Mouse (Mus musculus) heart, adult 9 months (tissue): ENCODE measurements at regions not wholly inside any gene's neighbourhood (a gene's known extent, or its start where the extent isn't known, plus 50 kb on each side); places are given as distances from the start of the nearest gene placed in this dataset.

Experiments
- DNase-seq, 2 experiments: peaks; one replicate each; pipeline ENCODE4 v3.0.0; 2022; ENCODE audit warnings: low spot score in 2 of 2

DNA sequence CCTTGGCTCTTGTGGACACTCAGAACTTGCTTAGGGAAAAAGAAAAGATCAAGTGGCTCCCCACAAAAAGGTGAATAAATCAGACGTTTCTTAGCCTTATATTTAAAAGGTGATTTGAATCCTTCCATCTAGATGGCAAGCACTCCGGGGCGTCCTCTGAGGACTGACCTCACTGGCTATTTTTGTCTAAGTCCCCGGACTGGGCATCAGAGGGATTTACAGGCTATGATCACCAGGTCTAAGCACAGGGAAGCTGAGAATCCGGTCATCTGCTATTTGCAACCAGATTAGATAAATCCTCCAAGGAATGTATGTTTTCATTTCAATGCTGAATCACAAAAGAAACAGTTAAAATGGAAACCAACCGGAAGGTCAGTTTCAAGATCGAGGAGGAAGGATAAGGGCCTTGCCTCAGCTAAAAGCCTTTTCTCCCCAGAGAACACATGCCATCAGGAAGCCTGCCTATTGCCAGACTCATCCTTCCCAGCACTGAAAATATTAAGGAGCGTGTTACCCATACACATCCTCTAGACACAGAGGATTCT is 342.1 kb downstream of the Lpin1 start:
- DNase-seq, result no peak

DNA sequence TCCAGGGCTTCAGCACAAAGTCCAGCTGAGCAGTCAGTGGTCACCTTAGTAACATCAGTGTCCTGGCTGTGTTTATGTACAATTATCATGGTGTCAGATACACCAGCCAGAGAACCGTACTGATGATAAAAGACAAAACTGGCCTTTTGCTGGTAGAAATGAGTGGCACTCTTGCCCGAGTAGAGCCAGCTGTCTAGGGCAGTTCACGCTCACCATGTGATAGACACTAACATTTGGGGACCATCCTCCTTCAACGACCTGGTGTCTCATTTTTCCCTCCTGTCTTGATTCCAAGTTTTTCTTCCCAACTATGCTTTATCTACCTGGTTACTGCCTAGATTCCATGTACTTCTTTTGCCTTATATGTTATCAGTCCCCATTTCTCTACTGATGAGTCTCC is 349.3 kb downstream of the Lpin1 start:
- DNase-seq, result no peak

DNA sequence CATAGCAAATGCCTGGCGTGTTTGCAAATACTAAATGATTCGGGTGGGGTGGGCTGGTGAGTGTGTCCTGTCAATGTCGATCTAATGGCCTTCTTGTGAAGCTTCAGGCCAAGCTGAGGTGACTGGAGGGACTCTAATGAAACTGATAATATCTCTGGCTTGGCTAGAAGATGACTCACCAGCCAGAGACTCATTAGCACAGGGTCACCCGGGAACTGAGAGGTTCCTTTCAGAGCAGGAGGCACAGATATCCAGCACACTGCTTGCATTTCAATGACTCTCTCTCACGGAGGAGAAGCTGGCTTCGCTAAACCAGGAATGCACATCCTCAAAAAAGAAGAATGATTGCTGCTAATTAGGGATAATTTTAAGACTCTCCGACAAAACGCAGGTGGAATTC is 349.8 kb downstream of the Lpin1 start:
- no peak for DNase-seq

DNA sequence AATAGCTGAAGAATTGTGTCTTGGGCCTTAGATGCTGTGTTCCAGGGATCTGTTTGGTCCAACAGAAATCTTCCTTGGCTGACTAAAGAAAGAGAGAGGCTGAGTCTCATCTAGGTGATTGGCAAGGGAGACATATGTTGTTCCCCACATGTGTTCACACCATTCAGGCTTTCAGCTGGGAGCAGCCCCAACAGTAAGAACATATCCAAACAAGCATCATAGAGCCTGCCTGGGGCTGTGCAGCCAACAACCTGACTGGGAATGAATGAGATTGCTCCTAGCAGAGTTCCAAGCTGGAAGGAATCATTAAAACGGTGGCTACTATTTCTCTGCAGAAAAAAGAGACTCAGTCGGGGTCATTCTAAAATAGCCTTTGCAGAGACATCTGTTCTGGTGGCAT is 350.3 kb downstream of the Lpin1 start:
- DNase-seq, result no peak

DNA sequence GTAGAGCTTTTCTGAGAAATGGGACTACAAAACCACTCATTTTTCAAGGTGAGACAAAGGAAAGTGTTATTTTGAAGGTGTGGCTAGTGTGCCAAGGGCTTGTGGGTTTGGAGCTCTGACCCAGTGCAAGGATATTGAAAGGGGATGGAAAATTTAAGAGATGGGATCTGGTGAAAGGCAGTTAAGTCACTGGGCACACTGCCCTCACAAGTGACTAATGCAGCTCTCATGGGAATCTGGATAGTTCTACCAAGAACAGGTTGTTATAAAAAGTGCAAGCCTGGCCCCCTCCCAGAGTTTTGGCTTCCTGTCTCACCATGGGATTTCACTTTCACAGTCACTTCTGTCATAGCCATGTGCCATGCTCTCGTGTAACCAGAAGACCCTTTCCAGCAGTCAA is 360.1 kb downstream of the Lpin1 start:
- no peak for DNase-seq

DNA sequence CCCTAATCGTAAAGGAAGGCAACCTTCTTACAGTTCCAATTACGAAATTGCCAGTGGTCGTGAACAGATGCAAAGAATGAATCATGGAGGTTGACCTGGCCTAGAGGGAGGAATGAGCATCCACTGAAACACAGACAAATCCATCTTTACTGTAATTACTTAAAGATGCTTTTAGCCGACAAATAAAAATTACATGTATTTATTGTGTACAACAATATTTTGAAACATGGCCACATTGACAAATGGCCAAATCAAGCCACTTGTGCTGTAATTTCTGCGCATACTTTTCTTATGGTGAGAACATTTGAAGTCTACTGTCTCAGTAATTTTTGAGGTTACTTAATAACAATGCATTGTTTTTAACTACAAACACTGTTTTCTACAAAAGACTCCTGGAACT is 360.7 kb downstream of the Lpin1 start:
- no peak for DNase-seq

DNA sequence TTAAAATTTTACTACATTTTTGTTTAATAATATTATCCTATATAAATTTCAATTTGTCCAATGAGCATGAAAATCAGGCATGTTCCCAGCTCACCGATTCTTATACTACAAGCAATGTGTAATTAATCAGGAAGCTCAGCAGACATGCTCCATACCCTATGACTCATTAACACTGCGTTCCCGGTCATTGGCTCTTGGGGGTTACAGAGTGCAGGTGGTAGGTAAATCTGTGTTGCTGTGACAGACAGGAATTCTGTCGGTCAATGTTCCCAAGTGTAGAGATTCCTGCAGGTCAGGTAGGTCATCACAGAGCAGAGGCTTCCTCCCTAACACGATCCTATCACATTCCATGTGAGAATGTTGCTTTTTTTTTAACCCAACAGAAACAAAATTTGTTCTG is 371.0 kb downstream of the Lpin1 start:
- no peak for DNase-seq

DNA sequence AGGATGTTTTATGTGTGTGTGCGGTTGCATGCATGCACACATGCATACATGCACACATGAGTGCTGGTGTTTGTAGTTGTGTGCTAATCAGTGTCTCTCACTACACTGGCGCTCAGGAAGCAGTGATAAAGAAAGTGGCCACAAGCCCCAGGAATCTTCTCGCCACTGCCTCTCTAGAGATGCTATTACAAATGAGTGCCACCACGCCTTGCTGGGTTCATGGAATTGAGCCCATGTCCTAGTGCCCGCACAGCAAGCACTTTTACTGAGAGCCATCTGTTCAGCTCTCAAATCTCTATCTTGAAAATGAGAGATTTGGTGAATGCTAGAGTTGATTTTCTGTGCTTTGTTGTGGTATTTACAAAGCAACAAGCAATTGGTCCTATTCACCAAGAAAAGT is 373.3 kb downstream of the Lpin1 start:
- DNase-seq, result no peak

DNA sequence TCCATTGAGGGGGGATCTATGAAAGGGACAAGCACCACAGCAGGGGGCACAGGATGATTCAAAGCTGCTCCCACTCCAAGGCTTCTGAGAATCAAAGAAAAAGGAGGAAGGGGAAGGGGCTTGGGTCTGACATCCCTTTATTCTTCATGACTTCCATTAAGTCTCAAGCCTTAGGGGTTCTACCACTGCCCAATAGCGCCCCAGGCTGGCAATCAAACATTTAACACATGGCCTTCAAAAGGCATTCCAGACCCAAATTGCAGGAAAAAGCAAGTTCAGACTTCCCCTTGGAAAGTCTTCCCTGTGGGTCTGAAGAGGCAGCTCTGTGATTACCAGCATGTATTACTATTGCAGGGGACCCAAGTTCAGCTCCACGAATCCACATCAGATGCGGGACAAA is 377.2 kb downstream of the Lpin1 start:
- no peak for DNase-seq

DNA sequence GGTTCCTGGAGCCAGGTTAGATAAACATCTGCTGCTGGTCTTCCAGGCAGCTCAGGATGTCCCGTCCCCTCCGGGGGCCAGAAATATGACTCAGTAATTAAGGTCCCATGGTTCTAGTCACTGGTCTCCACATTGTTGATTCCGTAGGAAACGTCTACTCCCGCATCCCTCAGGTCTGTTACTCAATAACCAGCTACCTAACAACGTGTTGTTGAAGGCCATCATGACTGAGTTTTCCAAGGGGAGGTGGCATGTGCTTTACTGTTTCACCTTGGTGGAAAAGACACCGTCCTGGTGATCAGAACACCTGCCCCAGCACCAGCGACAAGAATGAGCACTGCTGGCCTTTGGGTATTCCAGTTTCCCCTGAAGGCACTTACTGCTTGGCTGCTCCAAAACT is 377.9 kb downstream of the Lpin1 start:
- no peak for DNase-seq

DNA sequence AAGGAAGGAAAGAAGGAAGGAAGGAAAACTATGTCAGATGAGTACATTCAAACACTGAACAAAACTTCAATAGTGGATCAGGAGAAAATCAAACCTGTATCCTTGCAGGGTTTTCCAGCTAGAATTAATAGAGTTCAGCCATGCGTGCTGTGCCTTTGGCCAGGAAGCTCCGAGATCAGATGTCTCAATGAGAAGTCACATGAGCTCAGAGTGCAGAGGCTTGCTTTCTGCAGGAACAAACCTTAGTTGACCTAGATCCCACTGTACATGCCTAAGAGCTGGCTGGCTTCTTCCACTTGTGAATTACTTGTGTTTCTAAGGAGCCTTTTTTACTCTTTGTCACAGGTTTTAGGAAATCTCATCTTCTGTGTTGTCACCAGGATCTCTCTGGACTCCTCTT is 378.7 kb downstream of the Lpin1 start:
- no peak for DNase-seq

DNA sequence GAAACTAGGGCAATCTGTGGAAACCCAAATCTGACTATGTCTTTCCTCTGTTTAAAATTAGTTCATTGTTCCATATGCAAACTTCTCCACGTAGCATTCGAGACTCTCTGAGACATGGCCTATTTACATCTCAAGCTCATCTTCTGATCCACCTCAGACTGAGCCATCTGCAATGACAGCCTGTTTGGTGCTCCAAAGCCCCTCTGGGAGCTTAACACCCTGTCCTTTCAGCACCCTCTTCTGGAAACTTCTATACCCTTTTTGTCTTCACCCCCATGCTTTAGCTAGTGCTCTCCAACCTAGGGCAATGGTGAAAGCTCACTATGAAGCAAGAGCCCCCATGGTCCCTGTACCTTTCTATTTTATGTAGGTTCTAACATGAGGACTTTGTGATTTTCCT is 379.7 kb downstream of the Lpin1 start:
- no peak for DNase-seq

DNA sequence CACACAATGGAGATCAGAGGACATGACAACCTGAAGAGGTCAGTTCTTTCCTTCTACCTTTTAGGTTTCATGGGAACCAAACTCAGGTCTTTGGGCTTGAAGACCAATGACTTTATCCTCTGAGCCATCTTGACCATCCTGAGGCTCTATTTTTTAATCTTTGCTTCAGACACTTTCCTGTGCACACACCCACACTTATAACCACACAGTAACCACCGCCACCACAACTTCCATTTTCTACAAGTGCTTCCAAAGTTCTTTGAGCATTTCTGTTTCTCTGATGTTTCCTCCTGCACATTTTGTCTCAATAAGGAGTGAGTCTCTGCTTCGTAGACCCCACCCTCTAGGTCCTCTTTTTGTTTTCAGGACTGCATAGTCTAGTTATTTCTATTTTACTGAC is 385.3 kb downstream of the Lpin1 start:
- no peak for DNase-seq

DNA sequence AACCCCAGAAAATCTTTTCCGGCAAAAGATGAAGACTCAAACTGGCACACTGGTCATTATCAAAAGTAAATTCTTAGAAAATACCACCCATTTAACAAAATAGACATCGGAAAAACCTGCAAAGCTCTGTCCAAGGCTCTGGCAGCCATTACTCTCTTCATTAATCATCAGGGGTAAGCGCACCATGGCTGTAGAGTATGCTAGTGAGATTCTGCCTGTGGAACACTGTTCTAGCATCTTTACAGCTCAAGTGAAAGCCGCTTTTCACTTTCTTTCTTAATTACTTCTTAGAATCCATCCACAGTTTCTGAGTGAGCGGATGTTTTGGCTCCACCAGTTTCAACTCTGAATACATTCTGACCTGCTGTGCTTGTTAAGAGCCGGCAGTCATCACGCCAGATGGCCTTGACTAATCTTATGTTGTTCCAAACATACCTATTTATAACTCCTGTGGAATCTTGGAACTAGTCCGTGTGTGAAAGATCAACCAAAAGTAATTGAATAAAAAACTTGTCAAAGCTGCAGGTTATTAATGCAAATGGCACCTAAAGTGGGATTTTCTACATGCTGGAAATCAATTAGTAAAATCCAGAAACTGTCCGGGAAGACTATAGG is 387.8 kb downstream of the Lpin1 start:
- DNase-seq, result peak; percentile 48 to 65

DNA sequence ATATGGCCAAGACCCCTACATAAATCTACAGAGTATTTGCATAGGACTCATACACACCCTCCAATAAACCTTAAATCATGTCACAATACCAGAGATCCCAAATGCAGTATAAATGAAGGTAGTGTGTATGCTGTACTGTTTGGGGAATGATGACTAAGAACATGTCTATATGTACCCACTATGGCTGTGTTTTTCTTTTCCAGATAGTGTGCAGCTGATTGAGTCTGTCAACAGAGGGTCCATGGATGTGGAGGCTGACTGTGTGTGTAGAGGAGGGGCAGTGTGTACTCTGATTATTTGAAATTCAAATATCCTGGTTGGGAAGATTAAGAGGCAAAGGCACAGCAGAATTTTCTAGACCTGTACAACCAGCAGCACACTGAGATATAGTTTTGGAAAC is 388.6 kb downstream of the Lpin1 start:
- DNase-seq, result no peak

DNA sequence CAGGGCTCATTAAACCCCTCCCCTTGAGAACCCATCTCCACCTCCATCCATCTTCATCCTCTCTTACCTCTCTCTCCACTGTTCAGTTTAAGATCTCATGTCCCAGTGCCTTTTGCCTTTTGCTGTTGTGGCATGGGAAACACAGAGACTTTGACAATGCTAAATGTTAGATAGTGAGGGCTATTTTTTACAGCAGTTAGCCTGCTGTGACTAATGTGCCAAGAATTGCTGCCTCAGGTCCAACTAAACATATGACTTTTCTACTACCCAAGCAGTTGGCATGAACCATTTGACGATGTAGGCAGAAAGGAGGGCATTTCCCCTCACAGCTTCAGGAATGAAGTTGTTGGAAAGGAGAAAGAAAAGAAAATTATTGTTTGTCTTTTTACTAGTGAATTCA is 389.6 kb downstream of the Lpin1 start:
- DNase-seq, result peak; percentile 25 to 47

DNA sequence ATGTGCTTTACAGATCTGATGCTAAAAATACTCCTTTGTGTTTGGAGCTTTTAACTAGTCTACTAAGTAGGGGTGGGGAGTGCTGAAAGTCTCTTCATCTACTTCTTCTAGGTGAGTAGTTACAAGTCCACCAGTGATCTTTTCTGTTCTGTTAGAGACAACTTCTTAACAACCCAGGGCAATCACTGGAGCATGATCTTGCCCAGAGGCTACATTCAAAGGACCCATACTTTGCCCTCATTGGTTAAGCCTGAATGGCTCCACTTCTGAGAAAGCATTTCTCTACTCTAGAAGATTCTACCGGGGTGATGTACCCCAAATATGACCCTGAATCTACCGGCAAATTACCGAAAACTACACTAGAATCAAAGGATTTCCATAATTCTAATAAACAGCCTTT is 390.2 kb downstream of the Lpin1 start:
- DNase-seq, result no peak

DNA sequence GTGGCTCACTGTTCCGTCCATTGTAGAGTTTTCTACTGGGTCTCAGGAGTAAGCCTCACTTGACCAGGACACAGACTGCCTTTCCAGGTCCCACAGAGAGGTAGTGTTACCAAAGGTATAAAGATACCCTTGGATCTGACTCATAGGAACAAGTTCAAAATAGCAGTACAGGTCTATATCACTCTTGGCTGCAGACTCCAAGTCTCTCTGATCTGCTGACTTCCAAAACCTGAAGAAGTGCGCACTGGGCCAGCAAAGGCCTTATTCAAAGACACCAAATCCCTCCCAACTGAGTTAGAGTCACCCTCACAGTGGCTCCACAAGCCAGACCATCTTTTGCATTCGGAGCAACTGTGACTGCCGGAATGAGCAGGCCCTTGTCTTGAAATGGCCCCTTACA is 391.9 kb downstream of the Lpin1 start:
- DNase-seq, result no peak

DNA sequence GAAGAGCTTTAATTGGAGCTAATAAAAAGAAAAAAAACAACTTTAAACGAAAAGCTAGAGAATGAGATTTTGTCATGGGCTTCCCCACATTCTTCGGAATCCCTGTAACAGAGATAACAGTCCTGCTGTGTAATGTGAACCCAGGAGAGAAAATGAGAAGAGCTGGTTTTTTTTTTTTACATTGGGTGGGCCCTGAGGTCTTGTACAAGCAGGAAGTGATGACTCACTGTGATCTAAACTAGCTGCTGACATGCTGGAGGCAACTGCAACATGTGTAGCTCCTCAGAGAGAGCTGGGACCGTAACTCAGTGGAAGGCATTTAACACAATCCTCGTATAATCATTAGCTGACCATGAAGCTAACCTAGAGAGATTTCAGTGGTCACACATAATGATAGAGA is 393.8 kb upstream of the Trib2 start:
- DNase-seq, result peak in 1 of 2 experiments; percentile 34

DNA sequence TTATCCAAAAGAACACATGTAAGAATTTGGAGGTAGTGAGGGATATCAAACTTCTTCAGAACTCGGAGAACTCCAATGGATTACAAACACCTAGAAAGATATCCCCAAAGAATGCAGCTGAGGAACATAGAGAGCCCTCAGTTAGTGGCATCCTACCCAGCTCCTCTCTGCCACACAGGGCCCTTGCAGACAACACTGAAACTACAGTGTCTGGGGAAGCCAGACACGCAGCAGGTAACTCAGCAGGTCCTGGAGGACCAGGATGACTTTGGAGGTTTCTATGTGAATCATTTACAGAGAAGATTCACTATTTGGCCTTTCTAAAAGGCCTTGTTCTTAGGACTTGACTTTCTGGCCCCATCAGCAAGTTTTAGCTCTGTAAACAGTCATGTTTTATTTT is 393.4 kb upstream of the Trib2 start:
- DNase-seq, result no peak

DNA sequence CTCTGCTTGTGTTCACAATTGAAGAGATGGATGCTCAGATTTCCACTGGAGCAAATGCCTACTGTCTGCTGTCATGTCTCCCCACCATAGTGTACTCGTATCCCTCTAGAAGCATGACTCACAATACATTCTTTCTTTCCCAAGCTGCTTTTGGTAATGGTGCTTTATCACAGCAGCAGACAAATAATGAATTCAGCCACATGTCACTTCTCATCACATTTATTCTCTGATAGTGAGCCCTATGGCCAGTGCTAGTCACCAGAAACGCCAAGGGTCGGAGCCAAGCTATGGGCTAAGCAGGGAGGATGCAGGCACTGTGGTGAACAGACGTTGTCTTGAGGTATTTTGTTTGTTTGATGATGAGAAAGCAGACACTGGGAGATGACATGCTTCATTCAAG is 388.2 kb upstream of the Trib2 start:
- DNase-seq, result no peak

DNA sequence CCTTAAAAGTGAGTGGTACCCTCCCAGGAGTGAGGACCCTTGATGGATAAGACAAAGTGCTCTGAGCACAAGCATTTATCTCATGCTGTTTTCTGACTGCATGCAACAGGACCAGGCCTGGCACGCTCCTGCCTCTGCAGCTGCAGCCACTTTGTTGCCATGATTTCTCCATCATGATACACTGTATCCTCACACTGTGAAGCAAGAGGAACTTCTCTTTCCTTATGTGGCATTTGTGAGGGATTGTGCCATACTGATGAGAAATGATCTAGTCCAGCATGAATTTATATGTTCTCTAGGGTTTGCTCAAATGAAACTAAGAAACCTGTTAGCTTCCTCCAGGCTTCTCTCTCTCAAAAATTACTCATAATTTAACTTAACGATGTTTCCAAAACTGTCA is 380.2 kb upstream of the Trib2 start:
- no peak for DNase-seq

DNA sequence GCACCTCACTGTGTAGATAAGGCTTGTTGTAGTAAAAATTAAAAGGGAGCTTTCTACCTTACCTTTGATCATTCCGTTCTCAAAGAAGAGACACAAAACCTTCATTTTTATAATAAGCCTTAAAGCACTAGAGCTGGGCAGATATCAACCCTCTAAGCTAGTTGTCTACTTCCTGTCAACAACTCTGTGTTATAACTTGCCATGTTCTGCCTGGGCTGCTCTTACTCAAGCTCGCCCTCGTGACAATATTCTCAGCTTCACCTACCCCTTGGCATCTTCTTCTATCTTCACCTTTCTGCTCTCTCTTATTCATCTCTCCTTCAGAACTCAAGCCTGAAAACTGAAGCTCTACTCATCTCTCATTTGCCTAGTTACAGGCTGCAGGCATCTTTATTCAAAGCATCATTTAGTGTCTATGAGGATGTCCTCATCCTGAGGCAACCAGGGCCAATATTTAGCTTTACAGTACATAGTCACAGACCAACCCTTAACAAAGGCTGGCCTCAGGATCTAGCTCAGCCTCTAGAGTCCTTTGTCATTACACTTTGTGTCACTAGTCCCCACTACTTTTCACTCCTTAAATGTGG is 375.2 kb upstream of the Trib2 start:
- no peak for DNase-seq

DNA sequence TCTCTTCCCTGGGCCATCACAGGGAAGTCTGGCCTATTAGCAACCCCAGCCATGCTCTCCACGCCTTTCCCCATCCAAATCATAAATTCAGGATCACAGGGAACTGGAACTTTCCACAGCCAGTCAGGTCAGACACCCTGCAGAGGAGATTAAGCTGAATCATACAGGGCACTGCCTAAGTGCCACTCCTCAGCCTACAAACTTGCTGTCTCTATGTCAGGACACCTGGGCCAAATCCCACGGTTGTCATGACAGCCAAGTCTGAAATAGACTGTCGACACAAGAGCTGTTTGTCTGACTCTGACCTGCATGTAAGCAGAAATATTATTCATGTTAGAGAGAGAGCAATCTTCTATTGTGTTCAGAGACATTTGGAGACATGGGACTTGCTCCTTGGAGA is 374.0 kb upstream of the Trib2 start:
- DNase-seq, result peak in 1 of 2 experiments; percentile 17
